Mouse (Mus musculus): ENCODE results near the gene Eif4g1. TPM values are rescaled to one million over a fixed set of nuclear protein-coding genes. Genes with fewer than 3 reads are reported as not detected.
A peak's percentile ranks its signal among the peaks of the same experiment; 100 is the strongest.

The Eif4g1 gene
- polyA plus RNA-seq, 2 experiments = 148 to 299 TPM

DNA sequence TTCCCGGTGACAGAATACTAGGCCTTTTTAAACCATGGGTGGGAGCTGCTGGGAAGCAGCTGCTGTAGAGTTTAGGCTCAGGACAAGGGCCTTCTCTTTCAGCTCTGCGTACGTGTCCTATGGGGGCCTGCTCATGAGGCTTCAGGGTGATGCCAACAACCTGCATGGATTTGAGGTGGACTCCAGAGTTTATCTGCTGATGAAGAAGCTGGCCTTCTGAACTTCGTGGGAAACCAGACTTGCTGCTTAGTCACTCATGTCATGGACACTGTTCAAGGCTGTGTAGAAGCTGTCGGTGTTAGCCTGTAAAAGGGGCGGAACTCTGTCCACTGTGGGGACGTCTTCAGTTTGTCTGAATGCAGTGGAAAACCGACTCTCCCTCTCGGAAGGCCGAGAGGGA is 53.7 kb downstream of the Eif4g1 start:
- whole genome bisulfite sequencing = 90% methylated on average over 10 of the region's 10 CpGs
- no peak overlapping the region for H3K4me3 ChIP-seq (replicated peaks; ENCODE audit: low read length)

DNA sequence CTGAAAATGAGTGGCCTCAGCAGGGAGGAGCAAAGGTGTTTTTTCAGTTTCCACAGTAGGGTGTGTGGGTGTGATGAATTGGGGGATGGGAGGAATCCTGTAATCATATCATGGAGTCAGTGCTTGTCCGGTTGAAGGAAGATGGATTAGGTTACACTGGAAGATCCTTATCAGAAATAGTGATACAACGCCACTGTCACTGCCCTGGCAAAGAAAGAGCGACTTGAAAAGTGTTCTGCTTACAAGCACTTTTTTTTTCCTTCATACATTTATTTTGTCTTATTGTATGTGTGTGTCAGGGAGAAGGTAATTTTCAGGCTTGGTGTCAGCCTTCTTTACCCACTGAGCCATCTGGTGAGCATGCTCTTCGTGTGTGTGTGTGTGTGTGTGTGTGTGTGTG is 54.6 kb downstream of the Eif4g1 start:
- WGBS = 63% methylated on average over 4 of the region's 4 CpGs
- no peak overlapping the region for H3K4me2 ChIP-seq (replicated peaks; ENCODE audit: low read depth, low read length, severe bottlenecking)
- H3K4me3 ChIP-seq (replicated peaks; ENCODE audit: low read length) = no peak overlapping the region
- peaks cover 33% of the 10 kb centered on the region for H3K36me3 ChIP-seq (ENCODE audit: control insufficient read depth, insufficient read depth, low read length)
- H3K27me3 ChIP-seq (ENCODE audit: control insufficient read depth, insufficient read depth, low read length) = no peaks in the 10 kb centered on the region
- H3K9me3 ChIP-seq (ENCODE audit: control insufficient read depth, low read length) = no peaks in the 10 kb centered on the region
- H3K27ac ChIP-seq (replicated peaks; ENCODE audit: low read depth, low read length) = no peak overlapping the region
- TF ChIP-seq POLR2A (IDR thresholded peaks at IDR 0.05; ENCODE audit: borderline replicate concordance, extremely low read depth, insufficient read depth, insufficient read length) = no peak
- no peak for DNase-seq (ENCODE audit: low spot score)
- H3K9ac ChIP-seq (ENCODE audit: low read depth, low read length, severe bottlenecking) = no peak overlapping the region
- ATAC-seq (ENCODE audit: low FRiP score, low read depth) = no peak
- peaks cover 4% of the 10 kb centered on the region for H3K4me1 ChIP-seq (ENCODE audit: control insufficient read depth, insufficient read depth, low read length)

More for the DNA sequence above, 53.7 kb downstream of the Eif4g1 start:
- no peak for DNase-seq (ENCODE audit: low spot score)
- Histone ChIP-seq H3K9me3 (ENCODE audit: control insufficient read depth, low read length) (no peaks in the 10 kb centered on the region), H3K9ac (ENCODE audit: low read depth, low read length, severe bottlenecking) (no peak overlapping the region), H3K27me3 (ENCODE audit: control insufficient read depth, insufficient read depth, low read length) (no peaks in the 10 kb centered on the region), H3K36me3 (ENCODE audit: control insufficient read depth, insufficient read depth, low read length) (peaks cover 33% of the 10 kb centered on the region), H3K27ac (replicated peaks; ENCODE audit: low read depth, low read length) (no peak overlapping the region), H3K4me1 (ENCODE audit: control insufficient read depth, insufficient read depth, low read length) (peaks cover 7% of the 10 kb centered on the region), H3K4me2 (replicated peaks; ENCODE audit: low read depth, low read length, severe bottlenecking) (no peak overlapping the region)
- ATAC-seq (ENCODE audit: low FRiP score, low read depth) = no peak
- no peak for TF ChIP-seq POLR2A (IDR thresholded peaks at IDR 0.05; ENCODE audit: borderline replicate concordance, extremely low read depth, insufficient read depth, insufficient read length)

DNA sequence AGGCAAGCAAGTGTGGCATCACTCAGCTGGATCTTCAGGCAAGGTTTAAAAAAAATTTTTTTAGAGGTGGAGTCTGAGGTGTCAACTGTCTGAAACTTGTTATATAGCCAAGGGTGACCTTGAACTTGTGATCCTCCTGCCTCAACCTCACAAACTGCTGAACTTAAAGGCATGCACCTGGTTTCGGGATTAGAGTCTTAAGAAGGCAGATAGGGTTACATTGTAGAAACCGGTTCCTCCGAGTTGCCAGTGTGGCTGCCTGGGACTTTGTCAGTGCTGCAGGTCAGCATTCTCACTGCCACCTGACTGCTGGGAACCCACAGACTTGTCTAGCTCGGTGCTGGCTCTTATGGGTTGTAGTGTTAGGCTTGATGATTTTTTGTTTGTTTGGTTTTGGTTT is 55.1 kb downstream of the Eif4g1 start:
- H3K36me3 ChIP-seq (ENCODE audit: control insufficient read depth, insufficient read depth, low read length) = peaks cover 33% of the 10 kb centered on the region
- no peak overlapping the region for H3K4me3 ChIP-seq (replicated peaks; ENCODE audit: low read length)
- 35% methylated on average over 4 of the region's 4 CpGs for WGBS
- no peak overlapping the region for H3K27ac ChIP-seq (replicated peaks; ENCODE audit: low read depth, low read length)
- DNase-seq (ENCODE audit: low spot score) = no peak
- no peak overlapping the region for H3K9ac ChIP-seq (ENCODE audit: low read depth, low read length, severe bottlenecking)
- H3K4me2 ChIP-seq (replicated peaks; ENCODE audit: low read depth, low read length, severe bottlenecking) = no peak overlapping the region
- H3K9me3 ChIP-seq (ENCODE audit: control insufficient read depth, low read length) = no peaks in the 10 kb centered on the region
- TF ChIP-seq POLR2A (IDR thresholded peaks at IDR 0.05; ENCODE audit: borderline replicate concordance, extremely low read depth, insufficient read depth, insufficient read length) = no peak
- no peak for ATAC-seq (ENCODE audit: low FRiP score, low read depth)
- H3K27me3 ChIP-seq (ENCODE audit: control insufficient read depth, insufficient read depth, low read length) = no peaks in the 10 kb centered on the region
- peaks cover 4% of the 10 kb centered on the region for H3K4me1 ChIP-seq (ENCODE audit: control insufficient read depth, insufficient read depth, low read length)

DNA sequence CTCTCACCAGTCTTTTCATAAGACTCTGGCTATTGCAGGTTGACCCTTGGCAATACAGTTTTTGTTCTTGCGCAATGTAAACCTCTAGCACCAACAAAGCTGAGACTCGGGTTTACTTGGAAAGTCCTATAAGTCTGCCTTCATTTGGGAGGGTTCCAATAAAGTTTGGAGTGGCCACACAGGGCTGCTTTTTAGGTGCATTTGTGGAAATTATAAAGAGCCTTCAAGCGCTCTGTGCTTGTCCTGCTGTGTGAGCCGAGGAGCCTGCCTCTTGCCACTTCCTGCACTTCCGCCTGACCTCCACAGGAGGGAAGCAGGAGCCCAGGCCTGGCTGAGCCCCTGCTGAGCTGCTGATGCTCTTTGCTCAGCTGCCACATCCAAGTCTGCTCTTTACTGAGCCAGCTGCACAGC is 56.2 kb downstream of the Eif4g1 start:
- DNase-seq (ENCODE audit: low spot score) = no peak
- H3K36me3 ChIP-seq (ENCODE audit: control insufficient read depth, insufficient read depth, low read length) = peaks cover 33% of the 10 kb centered on the region
- ATAC-seq (ENCODE audit: low FRiP score, low read depth) = peak; percentile 76; the same call in 1 of the 2 replicates
- 28% methylated on average over 5 of the region's 5 CpGs for WGBS
- no peak for TF ChIP-seq POLR2A (IDR thresholded peaks at IDR 0.05; ENCODE audit: borderline replicate concordance, extremely low read depth, insufficient read depth, insufficient read length)
- H3K4me3 ChIP-seq (replicated peaks; ENCODE audit: low read length) = no peak overlapping the region
- H3K9ac ChIP-seq (ENCODE audit: low read depth, low read length, severe bottlenecking) = no peak overlapping the region
- H3K4me2 ChIP-seq (replicated peaks; ENCODE audit: low read depth, low read length, severe bottlenecking) = no peak overlapping the region
- H3K27ac ChIP-seq (replicated peaks; ENCODE audit: low read depth, low read length) = no peak overlapping the region
- H3K27me3 ChIP-seq (ENCODE audit: control insufficient read depth, insufficient read depth, low read length) = no peaks in the 10 kb centered on the region
- H3K9me3 ChIP-seq (ENCODE audit: control insufficient read depth, low read length) = no peaks in the 10 kb centered on the region
- peaks cover 4% of the 10 kb centered on the region for H3K4me1 ChIP-seq (ENCODE audit: control insufficient read depth, insufficient read depth, low read length)

DNA sequence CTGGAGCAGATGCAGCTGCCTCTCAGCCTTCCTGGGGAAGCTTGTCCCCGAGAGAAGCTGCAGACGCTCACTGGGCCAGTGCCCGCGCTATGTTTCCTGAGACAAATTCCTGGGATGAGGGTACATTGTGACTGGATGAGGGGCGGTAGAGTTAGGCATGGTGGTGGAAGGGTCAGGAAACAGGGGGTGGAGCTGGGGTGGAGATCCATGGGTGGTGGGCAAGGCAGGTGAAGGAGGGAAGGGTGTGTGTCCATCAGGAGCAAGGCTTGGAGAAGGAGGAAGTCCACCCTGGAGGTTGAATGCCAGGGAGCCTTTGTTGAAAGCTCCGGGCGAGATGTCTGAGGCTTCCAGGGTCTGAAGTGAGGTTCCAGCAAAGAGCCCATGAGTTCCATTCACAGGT is 57.2 kb downstream of the Eif4g1 start:
- Histone ChIP-seq H3K27ac (replicated peaks; ENCODE audit: low read depth, low read length) (no peak overlapping the region), H3K4me2 (replicated peaks; ENCODE audit: low read depth, low read length, severe bottlenecking) (no peak overlapping the region), H3K4me1 (ENCODE audit: control insufficient read depth, insufficient read depth, low read length) (peaks cover 4% of the 10 kb centered on the region), H3K9ac (ENCODE audit: low read depth, low read length, severe bottlenecking) (no peak overlapping the region), H3K9me3 (ENCODE audit: control insufficient read depth, low read length) (no peaks in the 10 kb centered on the region), H3K27me3 (ENCODE audit: control insufficient read depth, insufficient read depth, low read length) (no peaks in the 10 kb centered on the region), H3K36me3 (ENCODE audit: control insufficient read depth, insufficient read depth, low read length) (peaks cover 23% of the 10 kb centered on the region), H3K4me3 (replicated peaks; ENCODE audit: low read length) (no peak overlapping the region)
- ATAC-seq (ENCODE audit: low FRiP score, low read depth) (no peak), DNase-seq (ENCODE audit: low spot score) (no peak)
- TF ChIP-seq POLR2A (IDR thresholded peaks at IDR 0.05; ENCODE audit: borderline replicate concordance, extremely low read depth, insufficient read depth, insufficient read length) = no peak
- 57% methylated on average over 7 of the region's 7 CpGs for WGBS

DNA sequence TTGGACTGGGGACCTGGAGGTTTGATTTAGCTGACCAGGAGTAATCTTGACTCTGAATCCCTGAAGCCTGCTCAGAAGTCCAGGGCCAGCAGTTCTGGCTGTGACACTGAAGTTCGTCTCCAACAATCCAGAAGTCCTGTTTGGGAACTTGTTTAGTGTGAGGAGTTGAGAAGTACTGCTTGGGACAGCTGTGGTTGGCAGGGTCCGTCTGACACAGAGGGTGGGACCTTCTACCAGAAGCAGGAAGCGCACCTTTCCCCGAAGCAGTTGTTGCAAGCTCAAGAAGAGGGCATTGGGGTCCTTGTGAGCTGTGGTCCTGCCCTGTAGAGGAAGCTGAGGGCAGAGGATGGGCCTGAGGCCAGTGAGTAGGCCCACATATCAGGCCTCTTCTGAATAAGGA is 57.6 kb downstream of the Eif4g1 start:
- Histone ChIP-seq H3K9me3 (ENCODE audit: control insufficient read depth, low read length) (no peaks in the 10 kb centered on the region), H3K4me3 (replicated peaks; ENCODE audit: low read length) (no peak overlapping the region), H3K36me3 (ENCODE audit: control insufficient read depth, insufficient read depth, low read length) (peaks cover 19% of the 10 kb centered on the region), H3K27me3 (ENCODE audit: control insufficient read depth, insufficient read depth, low read length) (no peaks in the 10 kb centered on the region), H3K9ac (ENCODE audit: low read depth, low read length, severe bottlenecking) (no peak overlapping the region), H3K27ac (replicated peaks; ENCODE audit: low read depth, low read length) (no peak overlapping the region), H3K4me1 (ENCODE audit: control insufficient read depth, insufficient read depth, low read length) (peaks cover 4% of the 10 kb centered on the region), H3K4me2 (replicated peaks; ENCODE audit: low read depth, low read length, severe bottlenecking) (no peak overlapping the region)
- 79% methylated on average over 4 of the region's 4 CpGs for WGBS
- ATAC-seq (ENCODE audit: low FRiP score, low read depth) (no peak), DNase-seq (ENCODE audit: low spot score) (no peak)
- no peak for TF ChIP-seq POLR2A (IDR thresholded peaks at IDR 0.05; ENCODE audit: borderline replicate concordance, extremely low read depth, insufficient read depth, insufficient read length)

Data from limb, embryonic 14.5 days (tissue).